Comparison of ENCODE assay signal across 31 mouse cellular contexts in genomic region chr3:64038136-64038841, GRCm38 (mm10). TPM values are rescaled to one million over a fixed set of nuclear protein-coding genes. Genes with fewer than 3 reads are reported as not detected.
DNase-seq lines count a peak whose midpoint lies in the region; ATAC-seq and TF ChIP-seq lines count a peak whose summit lies in the region.
"Had no signal": no experiment of that assay in that cellular context is flagged by ENCODE, and none has a peak within 500 bp of the region (broad histone marks: within the 10 kb centered on the region; RNA-seq: fewer than 3 reads in every experiment).

No protein-coding gene starts in this region.

- no peak for TF ChIP-seq CTCF in liver, adult 2 months (IDR thresholded peaks at IDR 0.05; ENCODE audit: low read depth, low read length)
- no peak for TF ChIP-seq CTCF in lung, postnatal 0 days (IDR thresholded peaks at IDR 0.05)

- peaks cover 2% of the 10 kb centered on the region for H3K4me1 ChIP-seq in liver, adult 2 months (ENCODE audit: control insufficient read depth, insufficient read depth, low read length)
- no peaks in the 10 kb centered on the region for H3K4me1 ChIP-seq in liver, embryonic 11.5 days (replicated peaks; ENCODE audit: control insufficient read depth, insufficient read depth, low read length)
- H3K4me1 ChIP-seq in lung, postnatal 0 days (ENCODE audit: insufficient read depth, low read depth, low read length) = no peaks in the 10 kb centered on the region
- H3K4me1 ChIP-seq: embryonic facial prominence, embryonic 15.5 days; heart, embryonic 10.5 days; intestine, embryonic 15.5 days; limb, embryonic 13.5 days; neural tube, embryonic 12.5 days had no signal

- H3K4me3 ChIP-seq in liver, adult 2 months (ENCODE audit: insufficient read depth, low read depth, low read length) = no peak overlapping the region
- H3K4me3 ChIP-seq in liver, embryonic 11.5 days (ENCODE audit: low read depth, low read length) = no peak overlapping the region
- no peak overlapping the region for H3K4me3 ChIP-seq in lung, postnatal 0 days (ENCODE audit: low read depth, low read length)
- H3K4me3 ChIP-seq: embryonic facial prominence, embryonic 15.5 days; forebrain, embryonic 12.5 days; heart, embryonic 10.5 days; heart, embryonic 15.5 days; intestine, embryonic 15.5 days; limb, embryonic 13.5 days; neural tube, embryonic 12.5 days had no signal

- no peak overlapping the region for H3K27ac ChIP-seq in liver, adult 2 months (replicated peaks; ENCODE audit: insufficient read depth, low read depth, low read length)
- no peak overlapping the region for H3K27ac ChIP-seq in liver, embryonic 11.5 days (ENCODE audit: low read depth, low read length)
- no peak overlapping the region for H3K27ac ChIP-seq in lung, postnatal 0 days (ENCODE audit: low read length)
- H3K27ac ChIP-seq: embryonic facial prominence, embryonic 15.5 days; forebrain, embryonic 12.5 days; heart, embryonic 10.5 days; heart, embryonic 15.5 days; hindbrain, postnatal 0 days; intestine, embryonic 15.5 days; limb, embryonic 13.5 days; liver, embryonic 14.5 days; neural tube, embryonic 12.5 days had no signal

- H3K9ac ChIP-seq in liver, adult 2 months (ENCODE audit: low read depth, low read length) = no peak overlapping the region
- no peak overlapping the region for H3K9ac ChIP-seq in liver, embryonic 11.5 days (ENCODE audit: low read depth, low read length)
- no peak overlapping the region for H3K9ac ChIP-seq in lung, postnatal 0 days (replicated peaks; ENCODE audit: low read depth)
- H3K9ac ChIP-seq: embryonic facial prominence, embryonic 15.5 days; forebrain, embryonic 12.5 days; heart, embryonic 15.5 days; intestine, embryonic 15.5 days; limb, embryonic 13.5 days; liver, embryonic 14.5 days; neural tube, embryonic 12.5 days had no signal

- no peak for TF ChIP-seq EP300 in lung, postnatal 0 days (IDR thresholded peaks at IDR 0.05)

- 24% methylated on average over 7 of the region's 7 CpGs for WGBS in liver, adult 2 months
- 77% methylated on average over 7 of the region's 7 CpGs for WGBS in liver, embryonic 11.5 days
- 46% methylated on average over 7 of the region's 7 CpGs for WGBS in lung, postnatal 0 days

- H3K36me3 ChIP-seq in liver, adult 2 months (ENCODE audit: control insufficient read depth, insufficient read depth, low read length) = no peaks in the 10 kb centered on the region
- no peaks in the 10 kb centered on the region for H3K36me3 ChIP-seq in liver, embryonic 11.5 days (ENCODE audit: control insufficient read depth, insufficient read depth, low read length)
- no peaks in the 10 kb centered on the region for H3K36me3 ChIP-seq in lung, postnatal 0 days (ENCODE audit: insufficient read depth, low read length)
- H3K36me3 ChIP-seq: embryonic facial prominence, embryonic 15.5 days; forebrain, embryonic 12.5 days; heart, embryonic 10.5 days; heart, embryonic 15.5 days; intestine, embryonic 15.5 days; limb, embryonic 13.5 days; neural tube, embryonic 12.5 days had no signal

- no peak for ATAC-seq in liver, embryonic 11.5 days (replicated peaks; ENCODE audit: low FRiP score)
- ATAC-seq in lung, postnatal 0 days = peak; percentile 50
- ATAC-seq: intestine, embryonic 15.5 days had no signal

- TF ChIP-seq POLR2A in liver, adult 2 months (IDR thresholded peaks at IDR 0.05; ENCODE audit: extremely low read depth, insufficient read depth, low read length) = no peak

- no peaks in the 10 kb centered on the region for H3K27me3 ChIP-seq in liver, adult 2 months (ENCODE audit: control insufficient read depth, insufficient read depth, low read length)
- H3K27me3 ChIP-seq in liver, embryonic 11.5 days (replicated peaks; ENCODE audit: control insufficient read depth, insufficient read depth, low read length) = no peaks in the 10 kb centered on the region
- no peaks in the 10 kb centered on the region for H3K27me3 ChIP-seq in lung, postnatal 0 days (replicated peaks; ENCODE audit: insufficient read depth, low read length)
- H3K27me3 ChIP-seq: embryonic facial prominence, embryonic 15.5 days; forebrain, embryonic 12.5 days; heart, embryonic 15.5 days; intestine, embryonic 15.5 days; limb, embryonic 13.5 days; neural tube, embryonic 12.5 days had no signal

- peak; percentile 14 for DNase-seq in adrenal gland, postnatal 10 days
- no peak for DNase-seq in adrenal gland, adult (ENCODE audit: inconsistent age in 2 of 2, low spot score in 1 of 2)
- DNase-seq in liver, adult 2 months (ENCODE audit: extremely low read depth, low read depth, low spot score) = peak; percentile 79
- no peak for DNase-seq in liver, embryonic 11.5 days (ENCODE audit: low spot score)
- DNase-seq in lung, postnatal 0 days (ENCODE audit: low spot score) = peak; percentile 28
- DNase-seq in lung, postnatal 4 days = peak; percentile 24 to 71
- DNase-seq in gastrocnemius, postnatal 25 days = no peak
- DNase-seq in neural tube, embryonic 10.5 days (ENCODE audit: extremely low spot score, low spot score) = no peak
- DNase-seq: adrenal gland, postnatal 36 days; cerebellum, adult 2 months; cerebellum, postnatal 36 days; gastrocnemius, postnatal 14 days; heart, adult 11 months; kidney, adult 2 months; kidney, postnatal 36 days; midbrain, embryonic 14.5 days; thymus, postnatal 4 days had no signal

- H3K79me2 ChIP-seq in liver, adult 2 months (ENCODE audit: control insufficient read depth, insufficient read depth, low read length) = no peaks in the 10 kb centered on the region

- H3K4me2 ChIP-seq in liver, embryonic 11.5 days = no peak overlapping the region
- no peak overlapping the region for H3K4me2 ChIP-seq in lung, postnatal 0 days (replicated peaks; ENCODE audit: low read depth, low read length)
- H3K4me2 ChIP-seq: embryonic facial prominence, embryonic 15.5 days; forebrain, embryonic 12.5 days; heart, embryonic 15.5 days; intestine, embryonic 15.5 days; limb, embryonic 13.5 days; neural tube, embryonic 12.5 days had no signal

- H3K9me3 ChIP-seq in liver, embryonic 11.5 days (ENCODE audit: control insufficient read depth, low read length) = no peaks in the 10 kb centered on the region
- H3K9me3 ChIP-seq in lung, postnatal 0 days (ENCODE audit: low read length) = no peaks in the 10 kb centered on the region
- H3K9me3 ChIP-seq: embryonic facial prominence, embryonic 15.5 days; forebrain, embryonic 12.5 days; G1E; heart, embryonic 10.5 days; heart, embryonic 15.5 days; intestine, embryonic 15.5 days; limb, embryonic 13.5 days; neural tube, embryonic 12.5 days had no signal

RNA-seq across cellular contexts. Expression of gene Vmn2r1, which starts 43.1 kb away (rescaled TPM):
- total RNA-seq in adrenal gland, postnatal 10 days (2021) = under 1 TPM; 0.18 to 0.39 TPM
- total RNA-seq in liver, adult 2 months (2014; rRNA removed) = under 0.01 TPM in 2 replicates
- not detected in 2 replicates for polyA plus RNA-seq in liver, adult 2 months (2012; rRNA removed)
- not detected in 2 replicates for polyA plus RNA-seq in liver, embryonic 11.5 days (2014; fragmentation: Nextera tagmentation; extraction: Ambion mirVana)
- polyA plus RNA-seq in lung, postnatal 0 days (2015; fragmentation: Nextera tagmentation; extraction: Ambion mirVana) = 0.04 TPM in 1 of 2 replicates, not detected in the other
- total RNA-seq in gastrocnemius, postnatal 25 days (2021) = under 1 TPM; 0.08 TPM
- total RNA-seq: heart, postnatal 25 days; megakaryocyte-erythroid progenitor cell, adult 5-6 weeks had no signal
- polyA plus RNA-seq: G1E; kidney, embryonic 16.5 days; lung, embryonic 16.5 days had no signal

Comparison
In these comparisons a context has a peak if more than half of its experiments do, and no peak if none do; other contexts are left out.
1. DNase-seq: peak in adrenal gland, postnatal 10 days (single experiment), liver, adult 2 months (single experiment), lung, postnatal 0 days (single experiment) and lung, postnatal 4 days (2 of 2); none in adrenal gland, adult (0 of 2), liver, embryonic 11.5 days (single experiment), gastrocnemius, postnatal 25 days (single experiment) and neural tube, embryonic 10.5 days (single experiment).